Mouse (Mus musculus): ENCODE data around the gene Wiz.

Wiz gene

DNA sequence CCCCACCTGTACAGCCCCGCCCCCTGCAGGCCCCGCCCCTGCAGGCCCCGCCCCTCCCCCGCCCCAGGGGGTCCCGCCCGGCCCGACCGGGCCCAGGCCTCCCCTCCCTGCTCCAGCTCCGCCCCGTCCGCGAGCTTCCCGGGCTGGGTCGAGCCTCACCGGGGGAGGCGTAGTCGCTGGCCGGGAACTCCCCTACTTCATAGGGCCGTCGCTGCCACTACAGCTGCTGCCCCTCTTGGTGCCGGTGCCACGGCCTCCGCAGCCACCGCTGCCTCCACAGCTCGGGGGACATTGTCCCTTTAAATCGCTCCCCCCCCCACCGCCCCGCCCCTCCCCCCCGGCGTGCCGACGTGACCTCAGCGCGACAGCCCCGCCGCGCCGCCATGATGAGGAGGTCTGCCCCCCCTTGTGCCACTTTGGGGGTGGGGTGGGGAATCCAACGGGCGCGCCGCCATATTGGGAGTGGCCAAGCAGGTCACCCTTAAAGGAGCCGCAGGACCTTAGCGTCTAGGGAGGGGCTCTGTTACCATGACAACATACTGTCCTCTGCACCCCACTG is at the start of gene Wiz:
Wiz (minus strand) TSS at position 339 of the 559 bp plus-strand sequence.
- TF ChIP-seq GATA4 (IDR thresholded peaks at IDR 0.05; ENCODE audit: insufficient replicate concordance, low read length), result no peak; the same call in 1 of the 2 replicates

DNA sequence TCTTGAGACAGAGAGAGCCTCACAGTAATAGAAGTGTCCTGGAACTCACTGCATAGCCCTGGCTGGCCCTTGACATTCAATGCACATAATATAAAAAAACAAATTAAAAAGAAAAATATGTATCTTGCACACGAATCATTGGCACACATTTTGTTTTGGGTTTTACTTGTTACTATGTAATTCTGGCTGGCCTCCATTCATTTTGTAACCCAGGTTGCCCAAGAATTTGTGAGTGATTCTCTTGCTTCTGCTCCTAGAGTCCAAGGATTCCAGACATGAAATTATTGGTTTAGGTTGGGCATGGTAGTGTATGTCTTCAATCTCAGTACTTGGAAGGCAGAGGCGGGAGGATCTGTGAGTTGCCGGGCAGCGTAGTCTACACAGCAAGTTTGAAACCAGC is 47.9 kb upstream of the Wiz start:
- TF ChIP-seq GATA4 (IDR thresholded peaks at IDR 0.05; ENCODE audit: insufficient replicate concordance, low read length), result no peak

DNA sequence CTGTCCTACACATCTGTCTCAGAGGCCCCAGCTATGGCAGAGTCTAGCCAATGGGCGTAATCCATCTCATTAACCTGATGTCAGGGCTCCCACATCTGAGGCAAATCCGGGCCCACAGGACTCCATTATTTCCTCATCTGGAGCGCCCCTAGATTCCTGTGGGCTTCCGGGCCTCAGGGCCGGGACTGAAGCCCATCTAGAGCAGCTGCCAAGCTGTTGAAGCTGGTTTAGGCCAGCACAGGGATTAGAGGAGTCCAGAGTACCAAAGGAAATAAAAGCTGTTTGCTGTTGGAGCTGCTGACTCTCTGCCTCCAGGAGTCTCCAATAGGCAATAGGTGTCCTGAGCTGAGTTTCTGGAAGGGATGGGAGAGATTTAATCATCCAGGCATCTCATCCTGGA is 45.9 kb upstream of the Wiz start:
- no peak for TF ChIP-seq GATA4 (IDR thresholded peaks at IDR 0.05; ENCODE audit: insufficient replicate concordance, low read length)

DNA sequence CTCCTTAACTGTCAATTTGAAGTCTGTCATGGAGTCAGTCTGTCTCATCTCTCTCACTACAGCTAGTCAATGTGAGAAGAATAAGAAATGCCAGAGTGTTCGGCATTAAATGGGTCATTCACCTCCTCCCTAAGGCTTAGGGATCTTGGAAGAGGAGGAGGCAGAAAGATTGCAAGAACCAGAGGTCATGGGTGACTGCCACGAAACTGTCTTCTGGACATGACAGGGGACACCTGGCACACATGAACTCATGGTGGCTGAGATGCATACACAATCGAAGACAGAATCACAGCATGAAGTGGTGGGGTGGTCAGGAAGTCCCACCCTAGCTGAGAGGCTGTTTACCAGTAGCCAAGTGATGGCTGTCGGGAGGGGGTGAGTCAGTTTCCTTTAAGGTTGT is 45.1 kb upstream of the Wiz start:
- no peak for TF ChIP-seq GATA4 (IDR thresholded peaks at IDR 0.05; ENCODE audit: insufficient replicate concordance, low read length)

DNA sequence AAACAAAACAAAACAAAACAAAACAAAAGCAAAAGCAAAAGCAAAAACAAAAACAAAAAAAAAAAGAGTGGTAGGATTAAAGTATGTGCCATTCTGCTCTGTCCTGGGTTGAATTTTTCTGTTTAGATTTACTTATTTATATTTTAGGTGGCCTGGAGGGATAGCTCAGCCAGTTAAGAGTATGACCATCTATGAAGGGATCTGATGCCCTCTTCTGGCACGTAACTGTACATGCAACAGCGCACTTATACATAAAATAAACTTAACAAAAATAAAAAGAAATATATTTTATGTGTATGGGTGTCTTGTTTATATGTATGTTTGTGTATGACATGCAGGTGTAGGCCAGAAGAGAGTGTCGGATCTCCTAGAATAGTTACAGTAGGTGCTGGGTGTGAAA is 42.7 kb upstream of the Wiz start:
- TF ChIP-seq GATA4 (IDR thresholded peaks at IDR 0.05; ENCODE audit: insufficient replicate concordance, low read length), result no peak

DNA sequence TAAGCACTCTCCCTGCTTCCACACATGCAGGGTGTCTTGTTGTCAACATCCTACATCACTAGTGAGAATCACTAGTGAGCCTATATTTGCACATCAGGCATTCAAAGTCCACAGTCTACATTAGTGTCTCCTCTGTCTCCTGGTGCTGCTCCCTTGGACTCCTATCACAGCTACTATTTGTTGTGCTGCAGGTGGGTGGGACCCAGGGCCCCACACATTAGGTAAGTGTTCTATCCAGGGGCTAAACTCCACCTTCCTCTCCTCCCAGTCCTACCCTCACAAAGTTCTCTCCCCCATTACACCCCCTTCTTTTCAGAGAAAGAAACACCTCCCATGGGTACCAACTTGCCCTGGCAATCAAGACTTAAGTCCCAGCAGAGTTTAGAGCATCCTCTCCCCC is 37.4 kb upstream of the Wiz start:
- no peak for TF ChIP-seq GATA4 (IDR thresholded peaks at IDR 0.05; ENCODE audit: insufficient replicate concordance, low read length)

DNA sequence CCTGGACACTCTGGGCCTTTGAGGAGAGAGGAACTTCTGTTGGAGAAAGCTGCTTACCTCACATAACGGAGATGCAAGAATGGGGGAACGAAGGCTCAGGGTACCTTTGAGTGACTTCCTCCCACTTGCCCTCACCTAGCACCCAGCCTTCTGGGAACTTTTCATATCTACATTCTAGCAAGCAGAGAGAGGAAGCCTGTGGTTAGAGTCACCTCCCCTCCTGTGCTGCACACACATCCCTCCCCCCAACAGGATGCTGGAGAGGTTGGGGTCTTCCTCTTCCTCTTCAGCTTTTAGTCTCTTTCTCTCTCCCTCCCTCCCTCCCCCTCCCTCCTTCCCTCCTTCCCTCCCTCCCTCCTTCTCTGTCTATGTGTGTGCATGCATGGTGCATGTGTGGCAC is 34.8 kb upstream of the Wiz start, which contains the start of gene Pglyrp2:
Pglyrp2 (minus strand) TSS at position 134 of the 400 bp plus-strand sequence.
- no peak for TF ChIP-seq GATA4 (IDR thresholded peaks at IDR 0.05; ENCODE audit: insufficient replicate concordance, low read length)

DNA sequence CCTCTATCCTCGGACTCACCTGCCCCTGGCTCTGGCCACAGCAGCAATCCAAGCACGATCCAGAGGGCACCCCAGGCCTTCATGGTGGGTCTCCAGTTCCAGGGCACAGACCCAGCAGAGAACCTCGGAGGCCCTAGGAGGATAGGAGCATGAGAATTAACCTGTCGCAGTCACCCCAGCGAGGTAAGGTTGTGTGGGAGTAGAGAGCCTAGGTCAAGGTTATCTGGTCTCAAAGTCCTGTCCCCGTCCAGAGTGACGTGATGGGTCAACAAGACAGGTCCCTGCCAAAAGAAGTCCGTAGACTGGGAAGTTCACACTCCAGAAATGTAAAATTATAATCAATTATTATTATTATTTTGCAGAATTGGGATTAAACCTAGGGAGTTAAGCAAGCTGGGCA is 31.5 kb upstream of the Wiz start:
- TF ChIP-seq GATA4 (IDR thresholded peaks at IDR 0.05; ENCODE audit: insufficient replicate concordance, low read length), result no peak

DNA sequence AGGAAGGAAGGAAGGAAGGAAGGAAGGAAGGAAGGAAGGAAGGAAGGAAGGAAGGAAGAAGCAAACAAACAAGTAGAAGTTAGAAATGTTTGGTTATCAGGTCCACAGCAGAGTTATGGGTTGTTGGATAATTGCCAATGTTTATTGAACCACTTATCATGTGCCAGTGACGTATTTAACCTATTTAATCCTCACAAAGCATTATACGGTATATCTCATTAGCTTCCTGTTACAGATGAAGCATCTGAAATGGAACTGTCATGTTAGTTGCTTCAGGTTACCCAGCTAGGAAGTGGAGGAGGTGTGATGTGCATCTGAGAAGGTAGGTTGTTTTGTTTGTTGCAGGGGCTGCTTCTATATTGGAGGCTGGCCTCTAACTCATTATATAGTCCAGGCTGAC is 30.8 kb upstream of the Wiz start:
- no peak for TF ChIP-seq GATA4 (IDR thresholded peaks at IDR 0.05; ENCODE audit: insufficient replicate concordance, low read length)

DNA sequence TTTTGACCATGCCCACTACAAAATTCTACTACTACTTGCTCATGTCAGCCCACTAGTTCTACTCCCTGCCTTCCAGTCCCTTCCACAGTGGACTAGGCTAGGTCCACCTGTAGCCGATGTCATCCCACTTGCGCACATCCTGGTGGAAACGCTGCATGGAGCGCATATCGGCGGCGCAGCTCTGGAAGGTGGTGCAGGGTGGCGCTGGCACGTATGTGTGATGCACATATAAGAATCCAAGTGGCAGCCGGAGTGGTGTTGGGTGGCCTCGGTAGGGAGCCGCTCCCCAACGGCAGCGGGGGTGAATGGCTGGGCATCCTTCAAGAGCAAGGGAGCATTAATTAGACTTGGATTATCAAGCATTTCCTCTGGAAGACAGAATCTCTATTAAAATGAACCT is 27.5 kb upstream of the Wiz start:
- TF ChIP-seq GATA4 (IDR thresholded peaks at IDR 0.05; ENCODE audit: insufficient replicate concordance, low read length), result no peak

DNA sequence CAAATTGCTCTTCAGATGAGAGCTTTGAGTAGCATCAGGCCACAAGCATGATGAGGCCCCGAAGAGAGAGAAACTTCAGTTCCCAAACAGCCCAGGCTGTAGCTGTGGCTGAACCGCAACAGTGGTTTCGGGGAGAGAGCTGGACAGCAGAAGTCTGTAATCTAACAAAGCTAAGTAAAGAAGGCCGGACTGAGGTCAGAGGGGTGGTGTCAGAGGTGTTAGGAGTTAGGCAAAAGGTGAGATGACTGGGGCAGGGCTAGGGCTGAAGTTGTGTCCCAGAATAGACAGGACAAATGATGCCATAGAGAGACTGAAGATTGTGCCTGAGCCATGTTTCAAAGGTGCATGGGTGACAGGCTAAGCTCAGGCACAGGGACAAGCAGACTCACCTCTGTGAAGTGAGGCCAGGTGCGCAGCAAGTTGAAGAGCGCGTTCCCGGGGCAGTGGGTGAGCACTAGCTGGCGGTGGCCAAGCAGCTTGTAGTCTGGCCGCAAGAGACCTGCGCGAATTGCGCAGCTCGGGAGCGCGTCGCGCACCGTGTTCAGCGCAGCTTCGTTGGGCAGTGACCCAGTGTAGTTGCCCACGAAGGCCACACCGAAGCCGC is 26.3 kb upstream of the Wiz start:
- TF ChIP-seq GATA4 (IDR thresholded peaks at IDR 0.05; ENCODE audit: insufficient replicate concordance, low read length), result no peak

DNA sequence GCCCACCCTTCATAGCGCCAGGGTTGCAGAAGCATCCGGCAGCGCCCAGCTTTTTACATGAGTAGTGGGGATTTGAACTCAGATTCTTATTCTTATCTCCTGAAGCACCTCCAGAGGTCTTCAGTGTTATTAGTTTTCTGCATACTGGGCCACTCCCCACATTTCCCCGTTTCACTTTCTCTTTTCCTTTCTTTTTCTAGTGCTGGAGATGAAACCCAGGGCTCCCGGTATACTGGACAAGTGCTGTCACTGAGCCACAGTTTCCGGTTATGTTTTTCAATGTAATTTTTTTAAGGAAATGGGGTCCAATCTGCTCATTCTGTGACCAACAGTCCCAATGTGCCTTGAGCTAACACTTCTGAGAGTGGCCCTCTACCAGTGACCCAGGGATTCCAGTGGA is 22.7 kb upstream of the Wiz start:
- TF ChIP-seq GATA4 (IDR thresholded peaks at IDR 0.05; ENCODE audit: insufficient replicate concordance, low read length), result no peak

DNA sequence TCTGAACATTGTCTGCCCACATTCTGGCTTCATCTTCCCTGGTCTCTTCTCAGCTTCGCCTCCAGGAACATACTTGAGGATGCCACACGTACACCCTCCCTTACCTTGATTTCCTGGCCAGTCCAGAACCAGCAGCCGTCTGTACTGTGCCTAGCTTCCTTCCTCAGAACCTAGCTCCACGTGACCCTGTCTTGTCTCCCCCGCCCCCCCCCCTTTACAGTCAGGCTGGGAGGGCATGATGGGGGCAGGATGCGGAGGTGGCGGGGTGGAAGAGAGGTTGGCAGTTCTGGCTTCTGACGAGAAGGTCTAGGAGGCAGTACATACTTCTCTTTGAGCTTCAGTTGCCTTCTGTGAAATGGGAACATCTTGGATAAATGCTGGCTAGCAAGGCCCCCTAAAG is 14.2 kb upstream of the Wiz start, which contains the start of gene Rasal3:
Rasal3 (minus strand) TSS at position 167 of the 400 bp plus-strand sequence.
- no peak for TF ChIP-seq GATA4 (IDR thresholded peaks at IDR 0.05; ENCODE audit: insufficient replicate concordance, low read length)

DNA sequence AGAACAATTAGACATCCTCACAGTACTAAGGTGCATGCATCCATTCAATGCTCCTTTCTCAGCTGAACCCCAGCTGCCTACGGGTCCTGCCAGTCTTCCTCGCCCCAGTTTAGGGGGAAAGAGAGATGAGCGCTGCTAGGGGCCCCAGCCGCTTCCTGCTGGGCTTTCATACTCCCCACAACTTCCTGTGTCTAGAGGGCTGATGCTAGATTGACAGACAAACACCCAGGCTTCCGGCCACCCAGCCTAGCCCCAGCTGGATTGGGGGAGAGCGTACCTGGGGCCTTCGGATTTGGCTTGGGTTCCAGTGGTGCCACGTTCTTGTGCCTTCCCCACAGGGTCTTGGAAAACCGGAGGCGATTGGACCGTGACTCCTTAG is 13.5 kb upstream of the Wiz start:
- no peak for TF ChIP-seq GATA4 (IDR thresholded peaks at IDR 0.05; ENCODE audit: insufficient replicate concordance, low read length)

DNA sequence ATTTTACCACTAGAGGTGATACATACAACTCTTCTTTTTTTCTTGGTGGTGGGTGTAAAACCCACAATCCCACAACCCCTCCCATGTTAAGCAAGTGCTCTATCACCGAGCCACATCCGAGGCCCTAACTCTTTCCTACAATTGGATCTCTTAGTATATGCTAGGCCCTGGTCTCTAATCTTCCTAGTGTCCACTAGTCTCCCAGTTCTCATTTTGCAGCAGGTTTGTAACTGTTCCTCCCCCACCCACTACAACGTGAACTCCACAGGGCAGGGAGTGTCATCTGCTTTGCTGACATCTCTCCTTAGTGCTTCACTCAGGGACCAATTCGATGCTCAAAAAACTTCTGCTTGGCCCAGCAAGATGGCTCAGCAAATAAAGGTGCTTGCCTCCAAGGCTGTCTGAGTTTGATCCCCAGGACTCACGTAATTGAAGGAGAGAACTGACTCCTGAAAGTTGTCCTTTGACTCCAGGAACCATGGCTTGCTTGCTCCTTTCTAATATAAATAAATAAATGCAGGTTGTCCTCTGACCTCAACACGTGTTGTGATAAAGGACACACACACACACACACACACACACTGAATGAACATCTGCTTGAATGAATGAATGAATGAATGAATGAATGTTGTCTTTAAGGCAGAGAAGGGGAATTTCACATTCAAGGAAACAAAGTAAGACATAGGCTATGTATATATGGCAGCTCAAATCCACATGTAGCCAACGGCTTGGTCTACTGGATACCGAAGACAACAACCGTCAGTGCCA is 13.0 kb upstream of the Wiz start:
- TF ChIP-seq GATA4 (IDR thresholded peaks at IDR 0.05; ENCODE audit: insufficient replicate concordance, low read length), result no peak

DNA sequence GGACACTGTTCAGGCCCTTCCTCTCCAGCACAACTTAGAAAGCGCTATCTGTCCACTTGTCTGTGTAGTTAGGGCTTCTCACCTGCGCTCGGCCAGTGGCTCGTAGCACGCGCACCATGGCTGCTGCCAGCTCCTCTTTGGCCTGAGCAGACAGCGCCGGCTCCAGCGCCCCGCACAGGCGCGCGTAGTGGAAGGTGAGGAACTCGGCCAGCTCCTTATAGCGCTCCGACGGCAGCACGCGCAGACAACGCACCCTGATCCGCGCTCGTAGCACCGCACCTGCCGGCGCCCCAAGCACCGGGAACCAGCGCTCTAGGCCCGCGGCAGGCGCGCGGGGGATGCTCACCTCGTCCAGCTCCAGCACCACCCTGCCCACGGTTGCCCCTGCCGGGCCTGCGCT is 7.0 kb upstream of the Wiz start:
- TF ChIP-seq GATA4 (IDR thresholded peaks at IDR 0.05; ENCODE audit: insufficient replicate concordance, low read length), result no peak

All from liver, adult (tissue).